Mouse (Mus musculus): Measurements from ENCODE around the gene Setd1b.

DNA sequence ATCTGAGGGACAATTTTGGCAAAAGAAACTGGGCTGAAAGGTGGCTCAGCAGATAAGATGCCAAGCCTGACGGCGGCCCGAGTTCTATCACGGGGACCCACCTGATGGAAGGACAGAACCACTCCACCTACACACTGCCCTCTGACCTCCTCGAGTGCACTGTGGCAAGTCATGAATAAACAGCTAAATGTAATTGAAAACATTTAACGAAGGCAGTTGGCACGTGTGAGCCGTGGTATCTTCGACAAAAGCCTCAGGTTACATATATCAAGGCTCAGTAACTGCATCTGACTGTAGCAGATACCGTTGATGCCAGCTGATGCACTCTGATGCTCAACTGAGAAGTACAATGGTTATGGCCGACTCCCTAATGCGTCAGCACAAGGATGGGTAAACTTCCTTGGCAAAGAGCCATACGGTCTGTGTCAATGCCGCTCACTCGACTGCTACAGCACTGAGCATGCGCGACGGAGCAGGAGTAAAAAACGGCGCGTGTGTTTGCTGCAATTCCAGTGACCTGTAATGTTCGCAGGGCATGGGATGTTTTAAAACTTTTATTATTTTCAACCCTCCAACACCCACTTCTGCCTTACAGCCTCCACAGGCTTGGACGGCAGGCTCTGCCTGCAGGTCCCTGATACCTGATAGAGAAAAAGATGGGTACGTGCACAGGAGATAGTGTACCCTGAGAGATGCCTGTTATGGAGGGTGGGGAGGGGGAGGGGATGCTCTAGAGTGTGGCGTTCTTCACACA is 47.6 kb upstream of the Setd1b start:
- no peak for TF ChIP-seq CTCF (IDR thresholded peaks at IDR 0.05; ENCODE audit: control insufficient read depth, insufficient read depth, insufficient replicate concordance, low read depth, low read length)
- TF ChIP-seq POLR2A (IDR thresholded peaks at IDR 0.05; ENCODE audit: control insufficient read depth, low read depth, low read length): no peak
